Mouse (Mus musculus) lung, postnatal 0 days (tissue): ENCODE results near the gene Kifc3. TPM values are rescaled to one million over a fixed set of nuclear protein-coding genes. Genes with fewer than 3 reads are reported as not detected.

Experiments used
- ATAC-seq: fragments of 200-750 bp; cut with Nextera tagmentation; 2 replicates; pipeline ENCODE4 v1.8.0; 2017; ENCODE audit warnings: moderate library complexity
- DNase-seq: peaks from one replicate; pipeline ENCODE4 v3.0.0-alpha.2; 2016; ENCODE audit warnings: low spot score
- H3K27ac ChIP-seq: fragments of 300-500 bp; sonication (generic); 2 replicates; pipeline ENCODE4 v1.5.1; 2014; ENCODE audit warnings: antibody characterized with exemption, mild to moderate bottlenecking, low read length, mixed read lengths
- H3K27me3 ChIP-seq: fragments of 300-500 bp; sonication (generic); replicated peaks from 2 replicates; pipeline ENCODE4 v1.6.1; 2014; ENCODE audit warnings: low read length, mixed read lengths; ENCODE audit not compliant: insufficient read depth
- H3K36me3 ChIP-seq: fragments of 300-500 bp; sonication (generic); 2 replicates; pipeline ENCODE4 v1.6.1; 2014; ENCODE audit warnings: low read length, mixed read lengths; ENCODE audit not compliant: insufficient read depth
- H3K4me1 ChIP-seq: fragments of 300-500 bp; sonication (generic); 2 replicates; pipeline ENCODE4 v1.6.1; 2014; ENCODE audit warnings: antibody characterized with exemption, low read depth, low read length, mixed read lengths; ENCODE audit not compliant: insufficient read depth
- H3K4me2 ChIP-seq: fragments of 300-500 bp; sonication (generic); replicated peaks from 2 replicates; pipeline ENCODE4 v1.6.1; 2014; ENCODE audit warnings: low read depth, mild to moderate bottlenecking, low read length, moderate library complexity, mixed read lengths
- H3K4me3 ChIP-seq: fragments of 300-500 bp; sonication (generic); 2 replicates; pipeline ENCODE4 v1.5.1; 2014; ENCODE audit warnings: low read depth, low read length
- H3K9ac ChIP-seq: fragments of 300-500 bp; sonication (generic); replicated peaks from 2 replicates; pipeline ENCODE4 v1.6.1; 2014; ENCODE audit warnings: low read depth, mild to moderate bottlenecking
- H3K9me3 ChIP-seq: fragments of 300-500 bp; sonication (generic); 2 replicates; pipeline ENCODE4 v1.6.1; 2016; ENCODE audit warnings: low read length, mixed read lengths
- CTCF ChIP-seq: IDR thresholded peaks from 2 replicates; pipeline ENCODE4 v1.5.1; 2016; ENCODE audit warnings: antibody characterized with exemption, mild to moderate bottlenecking
- EP300 ChIP-seq: IDR thresholded peaks from 2 replicates; pipeline ENCODE4 v1.6.1; 2016; ENCODE audit warnings: antibody characterized with exemption, mild to moderate bottlenecking, control low read depth
- WGBS: fragments of 180-500 bp; shearing (Covaris S2); extraction: QIAGEN DNeasy Blood & Tissue Kit; methylation state at CpG from one replicate; pipeline ENCODE4 v1.1.7; 2014; 5-methylcytosine and 5-hydroxymethylcytosine counted together
- polyA plus RNA-seq: library from polyadenylated mRNA; unstranded; fragments of >200 nt; fragmentation: Nextera tagmentation; extraction: Ambion mirVana; gene quantifications from 2 replicates; pipeline ENCODE4 v1.2.1, GENCODE M21; 2015

Gene Kifc3
- polyA plus RNA-seq, 1 experiment from 2014 or later = 23.7 TPM

- Histone ChIP-seq H3K4me3 (no peak overlapping the region), H3K9me3 (no peaks in the 10 kb centered on the region), H3K9ac (no peak overlapping the region), H3K4me2 (no peak overlapping the region), H3K36me3 (no peaks in the 10 kb centered on the region), H3K27me3 (no peaks in the 10 kb centered on the region), H3K4me1 (no peaks in the 10 kb centered on the region), H3K27ac (no peak overlapping the region)
- no peak for DNase-seq
- TF ChIP-seq CTCF = no peak; the same call in 1 of the 2 replicates
- no peak for TF ChIP-seq EP300
- WGBS = 86% methylated on average over 9 of the region's 9 CpGs
- no peak for ATAC-seq
Measured at GRCm38 (mm10) chr8:95191497-95192175, 11.0 kb downstream of the Kifc3 start.

- no peak overlapping the region for H3K4me2 ChIP-seq
- no peak overlapping the region for H3K27ac ChIP-seq
- no peaks in the 10 kb centered on the region for H3K9me3 ChIP-seq
- TF ChIP-seq EP300 = no peak
- no peak for TF ChIP-seq CTCF
- H3K9ac ChIP-seq = no peak overlapping the region
- no peak overlapping the region for H3K4me3 ChIP-seq
- ATAC-seq (no peak), DNase-seq (no peak)
- WGBS = 40% methylated on average over 5 of the region's 5 CpGs
- H3K36me3 ChIP-seq = no peaks in the 10 kb centered on the region
- H3K27me3 ChIP-seq = no peaks in the 10 kb centered on the region
- no peaks in the 10 kb centered on the region for H3K4me1 ChIP-seq
Measured at GRCm38 (mm10) chr8:95187579-95187978, 15.0 kb downstream of the Kifc3 start.

DNA sequence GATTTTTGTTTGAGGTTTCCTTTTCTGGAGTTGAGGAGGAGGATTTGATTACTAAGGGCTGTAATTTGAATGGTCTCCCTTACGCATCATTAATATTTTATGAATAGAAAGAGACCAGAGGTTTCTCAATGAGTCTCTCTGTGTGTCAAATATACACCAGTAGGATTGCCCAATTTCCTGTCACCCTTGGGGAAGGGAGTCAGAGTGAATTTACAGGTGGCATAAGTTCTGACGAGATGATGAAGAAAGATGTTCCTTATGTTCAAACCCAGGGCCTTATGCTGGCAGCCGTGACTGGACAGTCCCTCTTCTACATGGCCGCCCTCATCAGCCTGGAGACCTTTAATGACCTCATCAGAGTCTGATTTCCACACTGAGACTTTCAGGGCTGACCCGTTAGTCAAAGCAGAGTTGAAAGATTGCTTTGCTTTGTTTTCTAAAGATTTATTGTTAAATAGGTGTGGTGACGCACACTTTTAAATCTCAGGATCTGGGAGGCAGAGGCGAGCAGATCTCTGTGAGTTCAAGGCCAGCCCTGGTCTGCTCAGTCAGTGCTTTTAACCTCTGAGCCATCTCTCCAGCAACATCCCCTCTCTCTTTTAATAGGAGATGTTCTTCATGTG is 16.6 kb downstream of the Kifc3 start:
- WGBS = 83% methylated on average over 7 of the region's 7 CpGs
- Histone ChIP-seq H3K27ac (no peak overlapping the region), H3K4me3 (no peak overlapping the region), H3K9ac (no peak overlapping the region), H3K36me3 (no peaks in the 10 kb centered on the region), H3K9me3 (no peaks in the 10 kb centered on the region), H3K4me1 (no peaks in the 10 kb centered on the region), H3K27me3 (no peaks in the 10 kb centered on the region), H3K4me2 (no peak overlapping the region)
- TF ChIP-seq EP300 = no peak
- TF ChIP-seq CTCF = no peak
- no peak for ATAC-seq
- DNase-seq = no peak

DNA sequence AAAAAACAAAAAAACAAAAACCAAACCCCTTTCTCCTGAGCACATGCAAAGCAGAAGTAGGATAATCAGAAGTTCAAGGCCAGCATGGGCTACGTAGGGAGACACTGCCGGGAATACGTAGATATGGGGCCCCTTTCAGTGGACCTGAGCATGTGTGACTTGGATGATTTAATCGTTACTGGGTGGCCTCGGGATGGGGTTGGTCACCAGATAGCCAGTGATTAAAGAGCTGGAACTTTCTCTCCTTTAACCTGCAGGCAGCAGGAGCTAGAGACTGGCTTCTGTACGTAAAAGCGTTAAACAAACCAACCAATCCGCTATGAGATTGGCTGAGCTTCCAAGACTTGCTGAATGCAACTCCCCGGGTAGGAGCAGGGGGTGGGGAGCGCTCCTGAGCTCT is 17.5 kb downstream of the Kifc3 start:
- ATAC-seq (no peak), DNase-seq (no peak)
- TF ChIP-seq CTCF = no peak
- TF ChIP-seq EP300 = no peak
- H3K4me2 ChIP-seq = no peak overlapping the region
- no peak overlapping the region for H3K27ac ChIP-seq
- no peaks in the 10 kb centered on the region for H3K27me3 ChIP-seq
- 57% methylated on average over 10 of the region's 10 CpGs for WGBS
- H3K4me1 ChIP-seq = no peaks in the 10 kb centered on the region
- H3K9ac ChIP-seq = no peak overlapping the region
- H3K4me3 ChIP-seq = no peak overlapping the region
- no peaks in the 10 kb centered on the region for H3K36me3 ChIP-seq
- H3K9me3 ChIP-seq = no peaks in the 10 kb centered on the region

DNA sequence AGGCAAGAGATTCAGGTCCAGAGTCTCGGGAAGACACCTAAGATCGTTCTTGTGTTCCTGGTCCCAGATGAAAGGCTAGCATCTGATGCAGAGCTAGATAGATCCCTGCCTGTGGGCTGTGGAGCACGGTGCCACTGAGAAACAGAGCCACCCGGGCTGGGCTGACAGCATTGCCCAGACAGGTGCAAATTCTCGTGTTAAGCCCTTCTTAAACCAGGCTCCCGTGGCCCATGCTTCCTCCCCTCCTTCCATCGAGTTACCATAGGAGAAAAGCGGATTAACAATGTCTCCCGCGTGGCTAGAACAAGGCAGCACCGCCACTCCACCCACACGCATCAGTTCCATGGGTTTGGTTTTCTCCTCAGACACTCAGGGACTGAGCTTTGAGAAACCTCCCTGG is 18.4 kb downstream of the Kifc3 start:
- WGBS = 72% methylated on average over 12 of the region's 12 CpGs
- no peak for DNase-seq
- Histone ChIP-seq H3K4me3 (no peak overlapping the region), H3K9ac (no peak overlapping the region), H3K4me1 (no peaks in the 10 kb centered on the region), H3K27me3 (no peaks in the 10 kb centered on the region), H3K4me2 (no peak overlapping the region), H3K36me3 (no peaks in the 10 kb centered on the region), H3K27ac (no peak overlapping the region), H3K9me3 (no peaks in the 10 kb centered on the region)
- no peak for TF ChIP-seq CTCF
- TF ChIP-seq EP300 = no peak
- ATAC-seq = no peak

DNA sequence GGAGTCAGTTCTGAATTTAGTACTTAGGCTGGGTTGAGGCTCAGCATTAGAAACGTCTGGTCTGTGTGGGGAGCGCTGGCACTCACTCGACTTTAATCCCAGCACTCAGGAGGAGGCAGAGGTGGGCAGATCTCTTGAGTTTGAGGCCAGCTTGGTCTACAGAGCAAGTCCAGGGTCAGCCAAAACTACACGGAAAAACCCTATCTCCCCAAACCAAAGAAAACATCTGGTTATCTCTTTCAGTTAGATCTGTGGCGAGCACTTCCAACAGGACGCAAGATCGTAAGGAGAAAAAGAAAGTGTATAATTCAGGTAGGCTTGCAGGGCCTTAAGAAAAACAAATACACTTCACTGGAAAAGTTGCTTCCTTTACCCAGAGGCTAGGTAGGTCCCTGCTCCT is 20.8 kb downstream of the Kifc3 start:
- WGBS = 56% methylated on average over 7 of the region's 7 CpGs
- ATAC-seq = no peak
- Histone ChIP-seq H3K27me3 (no peaks in the 10 kb centered on the region), H3K9me3 (no peaks in the 10 kb centered on the region), H3K9ac (no peak overlapping the region), H3K4me1 (no peaks in the 10 kb centered on the region), H3K4me3 (no peak overlapping the region), H3K27ac (no peak overlapping the region), H3K36me3 (no peaks in the 10 kb centered on the region), H3K4me2 (no peak overlapping the region)
- DNase-seq = no peak
- TF ChIP-seq CTCF = no peak
- TF ChIP-seq EP300 = no peak
